Mouse (Mus musculus): ENCODE measurements around the gene Aqp9.

The Aqp9 gene

DNA sequence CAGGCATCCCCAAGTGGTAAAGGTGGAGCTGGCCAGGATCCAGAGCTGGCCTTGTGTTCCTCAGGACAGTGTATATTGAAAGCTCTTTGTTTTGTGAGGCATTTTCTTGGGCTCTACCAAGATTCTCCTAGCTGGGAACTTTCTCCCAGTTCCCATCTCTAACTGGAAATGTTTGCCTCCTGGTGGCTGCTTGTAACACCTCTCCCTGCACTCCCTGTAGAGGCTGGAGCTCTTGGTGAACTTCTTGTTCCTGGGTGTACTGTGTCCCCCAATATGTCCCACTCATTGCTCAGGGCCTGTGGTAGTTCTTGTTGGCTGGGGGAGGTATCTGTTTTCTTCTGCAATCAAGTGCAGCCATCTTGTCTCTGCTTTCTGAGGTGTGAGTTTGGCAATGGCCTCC is 104.9 kb downstream of the Aqp9 start:
- no peak for DNase-seq

DNA sequence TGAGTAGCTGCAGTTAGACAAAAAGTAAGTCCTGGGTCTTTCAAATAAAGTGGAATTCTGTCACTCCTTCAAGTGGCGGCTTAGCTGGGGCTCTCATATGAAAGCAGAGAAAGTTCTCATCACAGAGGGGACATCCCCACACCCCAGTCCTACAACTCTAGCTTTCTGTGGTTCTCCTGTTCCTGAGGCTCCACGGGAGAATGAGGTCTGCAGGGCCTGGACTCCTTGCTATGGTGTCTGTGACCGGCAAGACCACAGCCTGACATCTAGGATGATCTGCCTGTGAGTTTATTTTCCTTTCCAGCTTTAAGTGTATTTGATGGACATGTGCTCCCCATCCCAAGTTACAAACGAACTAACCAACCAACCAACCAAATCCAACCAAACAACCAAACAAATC is 105.5 kb downstream of the Aqp9 start:
- no peak for DNase-seq

DNA sequence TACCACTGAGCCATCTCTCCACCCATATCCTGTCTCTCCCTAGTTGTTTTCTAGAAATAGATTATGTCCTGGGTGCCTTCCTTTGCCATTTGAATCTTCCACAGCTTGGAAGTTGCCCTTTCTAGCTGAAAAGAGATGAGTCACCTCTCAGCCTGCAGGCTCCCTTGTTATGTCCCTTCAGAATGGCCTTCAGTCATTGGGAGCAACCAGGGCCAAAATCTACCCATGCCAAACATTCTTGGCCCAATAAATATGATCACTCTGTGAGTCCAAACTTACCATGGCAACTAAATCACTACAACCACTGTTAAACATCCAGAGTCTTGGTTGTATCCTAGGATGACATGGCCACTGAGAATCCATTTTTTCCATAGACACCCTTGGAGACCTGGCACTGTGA is 106.2 kb downstream of the Aqp9 start:
- no peak for DNase-seq

Data from kidney, postnatal 10 days (tissue).